In genomic region chr2:77976321-77976920, GRCm38 (mm10) we compare ENCODE assay signal across 18 mouse cellular contexts. TPM values are rescaled to one million over a fixed set of nuclear protein-coding genes. Genes with fewer than 3 reads are reported as not detected.
A peak's percentile ranks its signal among the peaks of the same experiment; 100 is the strongest.
DNase-seq lines count a peak whose midpoint lies in the region; ATAC-seq and TF ChIP-seq lines count a peak whose summit lies in the region.
"Had no signal": no experiment of that assay in that cellular context is flagged by ENCODE, and none has a peak within 500 bp of the region (broad histone marks: within the 10 kb centered on the region; RNA-seq: fewer than 3 reads in every experiment).

No protein-coding gene starts in this region.

- TF ChIP-seq CTCF in embryonic fibroblast, embryonic 13.5 days (IDR thresholded peaks at IDR 0.05; ENCODE audit: borderline replicate concordance, insufficient read depth, low read length), result no peak

- no peak overlapping the region for H3K9ac ChIP-seq in limb, embryonic 12.5 days (replicated peaks)
- no peak overlapping the region for H3K9ac ChIP-seq in intestine, embryonic 16.5 days (ENCODE audit: low read depth, low read length)

- H3K9me3 ChIP-seq in limb, embryonic 12.5 days, result peaks cover 7% of the 10 kb centered on the region
- H3K9me3 ChIP-seq in limb, embryonic 10.5 days (replicated peaks), result 0 out of 2 replicates have a peak, but pooled peaks cover 3% of the 10 kb centered on the region
- no peaks in the 10 kb centered on the region for H3K9me3 ChIP-seq in intestine, embryonic 16.5 days (ENCODE audit: control insufficient read depth, low read length)

- no peaks in the 10 kb centered on the region for H3K27me3 ChIP-seq in limb, embryonic 12.5 days
- H3K27me3 ChIP-seq in limb, embryonic 10.5 days (ENCODE audit: low read depth, poor library complexity, severe bottlenecking), result no peaks in the 10 kb centered on the region
- no peaks in the 10 kb centered on the region for H3K27me3 ChIP-seq in intestine, embryonic 16.5 days (replicated peaks; ENCODE audit: control insufficient read depth, insufficient read depth, low read length)
- H3K27me3 ChIP-seq: CH12.LX had no signal

- H3K27ac ChIP-seq in limb, embryonic 12.5 days, result peak overlapping the region; percentile 45; the same call in 1 of the 2 replicates
- no peak overlapping the region for H3K27ac ChIP-seq in limb, embryonic 10.5 days
- H3K27ac ChIP-seq in embryonic fibroblast, embryonic 13.5 days (ENCODE audit: insufficient read depth, low read length), result peak overlapping the region; percentile 75
- H3K27ac ChIP-seq in intestine, embryonic 16.5 days (ENCODE audit: low read length), result no peak overlapping the region

- H3K4me1 ChIP-seq in limb, embryonic 12.5 days (replicated peaks), result peaks cover 5% of the 10 kb centered on the region; the same call in 1 of the 2 replicates
- peaks cover 4% of the 10 kb centered on the region; the same call in 1 of the 2 replicates for H3K4me1 ChIP-seq in limb, embryonic 10.5 days
- H3K4me1 ChIP-seq in embryonic fibroblast, embryonic 13.5 days (ENCODE audit: control insufficient read depth, insufficient read depth, low read length), result no peaks in the 10 kb centered on the region
- no peaks in the 10 kb centered on the region for H3K4me1 ChIP-seq in intestine, embryonic 16.5 days (ENCODE audit: control insufficient read depth, insufficient read depth, low read length)

- intact Hi-C loops in left cerebral cortex, postnatal 10 days (cut with DNase I), result no loop called here

- no peak overlapping the region for H3K4me3 ChIP-seq in limb, embryonic 12.5 days (replicated peaks)
- H3K4me3 ChIP-seq in limb, embryonic 10.5 days, result no peak overlapping the region
- no peak overlapping the region for H3K4me3 ChIP-seq in embryonic fibroblast, embryonic 13.5 days (ENCODE audit: insufficient read depth, low read length)
- H3K4me3 ChIP-seq in intestine, embryonic 16.5 days (ENCODE audit: low read length), result no peak overlapping the region

- 88% methylated on average over 5 of the region's 5 CpGs for WGBS in limb, embryonic 12.5 days
- 86% methylated on average over 5 of the region's 5 CpGs for WGBS in limb, embryonic 10.5 days
- 88% methylated on average over 5 of the region's 5 CpGs for WGBS in intestine, embryonic 16.5 days

- no peak for DNase-seq in limb, embryonic 10.5 days (ENCODE audit: low spot score)
- DNase-seq in 3T3-L1 (ENCODE audit: low read depth, low spot score) (peak; percentile 97), adipocyte (ENCODE audit: low spot score) (peak; percentile 85)
- no peak for DNase-seq in ovary, postnatal 14 days (ENCODE audit: low spot score)
- no peak for DNase-seq in left cerebral cortex, postnatal 10 days (ENCODE audit: extremely low spot score in 1 of 2, low spot score in 2 of 2)
- DNase-seq: adrenal gland, postnatal 25 days; B cell, adult 2 months; cerebellum, adult 11 months; cerebellum, adult 11-12 months; cerebellum, adult 18-20 months; cerebellum, adult 2 months had no signal

- no peak for TF ChIP-seq POLR2A in embryonic fibroblast, embryonic 13.5 days (IDR thresholded peaks at IDR 0.05; ENCODE audit: low read depth, low read length)

- ATAC-seq in limb, embryonic 12.5 days (ENCODE audit: insufficient number of reproducible peaks, insufficient read depth, low FRiP score, low TSS enrichment, low read depth), result no peak
- ATAC-seq in intestine, embryonic 16.5 days, result no peak
- ATAC-seq: activated CD4-positive, CD25-positive, alpha-beta regulatory T cell, adult 4 months; CD4-positive, CD25-positive, alpha-beta regulatory T cell, adult 4 months had no signal

- H3K4me2 ChIP-seq in limb, embryonic 12.5 days, result no peak overlapping the region
- no peak overlapping the region for H3K4me2 ChIP-seq in intestine, embryonic 16.5 days (ENCODE audit: low read depth, low read length)

- no peaks in the 10 kb centered on the region for H3K36me3 ChIP-seq in limb, embryonic 12.5 days
- H3K36me3 ChIP-seq in limb, embryonic 10.5 days, result no peaks in the 10 kb centered on the region
- H3K36me3 ChIP-seq in intestine, embryonic 16.5 days (ENCODE audit: control insufficient read depth, insufficient read depth, low read length), result no peaks in the 10 kb centered on the region
- H3K36me3 ChIP-seq: G1E had no signal

RNA-seq across cellular contexts. Expression of gene Cwc22, which starts 30.2 kb away (rescaled TPM):
- polyA plus RNA-seq in limb, embryonic 12.5 days (2016; fragmentation: Nextera tagmentation; extraction: Ambion mirVana), result 37.2 and 40.5 TPM in 2 replicates
- polyA plus RNA-seq in limb, embryonic 10.5 days (2016; fragmentation: Nextera tagmentation; extraction: Ambion mirVana), result 41.1 and 42.8 TPM in 2 replicates
- 38.3 and 43.3 TPM in 2 replicates for polyA plus RNA-seq in embryonic fibroblast, embryonic 13.5 days (2011; ENCODE audit: insufficient read length, low read depth, missing spikeins)
- polyA plus RNA-seq in intestine, embryonic 16.5 days (2015; fragmentation: Nextera tagmentation; extraction: Ambion mirVana), result 21.5 and 23.9 TPM in 2 replicates
- 10 to 100 TPM; 23.7 to 23.9 TPM for total RNA-seq in left cerebral cortex, postnatal 10 days (2021)

Comparison
In these comparisons a context has a peak if more than half of its experiments do, and no peak if none do; other contexts are left out.
1. H3K27ac ChIP-seq: peak in limb, embryonic 12.5 days (single experiment) and embryonic fibroblast, embryonic 13.5 days (single experiment); none in limb, embryonic 10.5 days (single experiment) and intestine, embryonic 16.5 days (single experiment).
2. DNase-seq: peak in 3T3-L1 (single experiment) and adipocyte (single experiment); none in limb, embryonic 10.5 days (single experiment), ovary, postnatal 14 days (single experiment) and left cerebral cortex, postnatal 10 days (0 of 2).